Mouse (Mus musculus) brain, embryonic 18.5 days (tissue): ENCODE measurements at regions not wholly inside any gene's neighbourhood (a gene's known extent, or its start where the extent isn't known, plus 50 kb on each side); places are given as distances from the start of the nearest gene placed in this dataset.

Source experiments
- DNase-seq: peaks from one replicate; pipeline ENCODE4 v3.0.0-alpha.2; 2012; ENCODE audit warnings: low read depth, low spot score

- DNase-seq, result no peak
Observed at GRCm38 (mm10) chr11:20929426-20929825, 98.6 kb upstream of the Lgalsl start.

- DNase-seq, result no peak
Observed at GRCm38 (mm10) chr11:20930045-20930444, 99.2 kb upstream of the Lgalsl start.

- DNase-seq, result no peak
Observed at GRCm38 (mm10) chr11:20930573-20930972, 99.7 kb upstream of the Lgalsl start.

GRCm38 (mm10) chr11:20934191-20935062, 103.6 kb upstream of the Lgalsl start:
- DNase-seq, result no peak

- no peak for DNase-seq
Observed at GRCm38 (mm10) chr11:20935063-20935370, 104.2 kb upstream of the Lgalsl start.

GRCm38 (mm10) chr11:20935910-20936309, 105.1 kb upstream of the Lgalsl start:
- no peak for DNase-seq

- DNase-seq, result no peak
Observed at GRCm38 (mm10) chr11:20936996-20937395, 106.1 kb upstream of the Lgalsl start.

GRCm38 (mm10) chr11:20937942-20938341, 107.1 kb upstream of the Lgalsl start:
- DNase-seq, result no peak

- DNase-seq, result no peak
Observed at GRCm38 (mm10) chr11:20939644-20940043, 108.8 kb upstream of the Lgalsl start.

GRCm38 (mm10) chr11:20941546-20941945, 110.7 kb upstream of the Lgalsl start:
- DNase-seq, result no peak

- DNase-seq, result no peak
Observed at GRCm38 (mm10) chr11:20955561-20955960, 124.7 kb upstream of the Lgalsl start.

GRCm38 (mm10) chr11:20957766-20958165, 126.9 kb upstream of the Lgalsl start:
- no peak for DNase-seq

GRCm38 (mm10) chr11:20958233-20958632, 127.4 kb upstream of the Lgalsl start:
- DNase-seq, result no peak

GRCm38 (mm10) chr11:20960066-20960465, 129.2 kb upstream of the Lgalsl start:
- no peak for DNase-seq

GRCm38 (mm10) chr11:20960750-20961149, 129.9 kb upstream of the Lgalsl start:
- no peak for DNase-seq

GRCm38 (mm10) chr11:20961626-20962025, 129.5 kb upstream of the Peli1 start:
- no peak for DNase-seq

- DNase-seq, result no peak
Observed at GRCm38 (mm10) chr11:20965575-20966239, 125.4 kb upstream of the Peli1 start.

- no peak for DNase-seq
Observed at GRCm38 (mm10) chr11:20967321-20967984, 123.6 kb upstream of the Peli1 start.

- no peak for DNase-seq
Observed at GRCm38 (mm10) chr11:20968341-20968740, 122.8 kb upstream of the Peli1 start.

GRCm38 (mm10) chr11:20973141-20973540, 118.0 kb upstream of the Peli1 start:
- no peak for DNase-seq

GRCm38 (mm10) chr11:20981588-20981987, 109.5 kb upstream of the Peli1 start:
- DNase-seq, result no peak

GRCm38 (mm10) chr11:20982010-20982409, 109.1 kb upstream of the Peli1 start:
- no peak for DNase-seq

GRCm38 (mm10) chr11:20982500-20982899, 108.6 kb upstream of the Peli1 start:
- DNase-seq, result no peak
